Mouse (Mus musculus): Measurements from ENCODE around the gene Ubash3a. TPM values are rescaled to one million over a fixed set of nuclear protein-coding genes. Genes with fewer than 3 reads are reported as not detected.

Gene Ubash3a
- polyA plus RNA-seq, 1 experiment from 2014 or later: 0.23 TPM

DNA sequence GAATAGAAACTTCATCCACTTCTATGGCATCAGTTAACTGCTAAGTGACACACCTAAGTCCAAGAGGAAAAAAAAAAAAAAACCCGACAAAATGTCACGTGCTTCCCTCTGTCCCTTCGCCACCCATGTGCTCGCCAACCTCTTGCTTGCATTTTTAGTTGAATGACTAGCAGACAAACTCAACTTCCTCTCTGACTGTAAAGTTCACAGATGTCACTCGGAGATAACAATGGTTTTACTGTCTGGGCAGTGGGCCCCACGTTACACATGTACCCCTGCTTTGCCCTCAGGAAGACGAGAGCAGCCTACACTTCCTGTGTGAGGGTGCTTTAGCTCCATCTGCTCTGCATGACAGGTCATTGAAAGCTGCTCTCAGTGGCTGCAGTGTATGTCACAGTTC lies 16.2 kb downstream of the Ubash3a start:
- Histone ChIP-seq H3K9me3 (replicated peaks) (no peaks in the 10 kb centered on the region), H3K4me3 (replicated peaks) (no peak overlapping the region), H3K36me3 (no peaks in the 10 kb centered on the region), H3K27ac (no peak overlapping the region), H3K9ac (no peak overlapping the region), H3K4me1 (peaks cover 10% of the 10 kb centered on the region; the same call in 1 of the 2 replicates), H3K27me3 (no peaks in the 10 kb centered on the region), H3K4me2 (no peak overlapping the region)
- no peak for ATAC-seq (replicated peaks; ENCODE audit: low FRiP score)
- whole genome bisulfite sequencing: 52% methylated on average over 7 of the region's 7 CpGs

DNA sequence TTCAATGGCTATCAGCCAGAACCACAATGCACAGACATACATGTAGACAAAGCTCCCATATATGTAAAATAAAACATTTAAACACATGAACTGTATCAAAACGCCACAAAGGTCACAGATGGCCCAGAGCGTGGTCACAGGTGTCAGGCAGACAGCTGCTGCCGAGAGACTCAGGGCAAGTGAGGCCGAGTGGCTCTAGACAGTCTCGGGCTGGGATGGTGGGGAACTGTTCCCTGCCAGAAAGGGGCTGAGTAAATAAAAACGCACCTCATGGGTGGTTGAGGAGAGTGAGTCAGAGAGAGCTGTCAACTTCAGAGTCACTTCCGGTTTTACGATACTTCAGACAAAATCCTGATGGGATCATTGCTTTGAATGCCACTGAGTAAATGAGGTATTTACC lies 16.9 kb downstream of the Ubash3a start:
- H3K9ac ChIP-seq: no peak overlapping the region
- H3K36me3 ChIP-seq: no peaks in the 10 kb centered on the region
- 65% methylated on average over 8 of the region's 8 CpGs for WGBS
- peaks cover 10% of the 10 kb centered on the region; the same call in 1 of the 2 replicates for H3K4me1 ChIP-seq
- no peak overlapping the region for H3K4me3 ChIP-seq (replicated peaks)
- H3K27me3 ChIP-seq: no peaks in the 10 kb centered on the region
- H3K27ac ChIP-seq: no peak overlapping the region
- no peaks in the 10 kb centered on the region for H3K9me3 ChIP-seq (replicated peaks)
- no peak overlapping the region for H3K4me2 ChIP-seq
- ATAC-seq (replicated peaks; ENCODE audit: low FRiP score): no peak

DNA sequence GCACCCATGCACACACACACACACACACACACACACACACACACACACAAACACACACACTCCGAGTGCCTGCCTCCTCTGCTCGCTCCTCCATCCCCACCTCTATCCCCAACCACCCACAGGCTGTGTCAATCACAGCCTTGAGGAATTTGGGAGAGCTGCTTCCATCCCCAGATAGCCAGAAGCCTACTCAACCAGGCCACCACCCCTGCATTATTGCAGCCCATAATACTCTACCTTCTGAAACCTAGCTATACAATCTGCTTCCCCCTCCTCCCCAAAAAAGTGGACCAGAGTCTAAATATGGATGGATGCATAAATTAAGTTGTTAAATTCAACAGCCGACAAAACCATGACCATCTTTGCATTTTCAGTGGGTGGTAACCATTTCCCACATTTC lies 18.7 kb downstream of the Ubash3a start:
- Histone ChIP-seq H3K4me3 (replicated peaks) (no peak overlapping the region), H3K36me3 (no peaks in the 10 kb centered on the region), H3K9ac (no peak overlapping the region), H3K27me3 (no peaks in the 10 kb centered on the region), H3K27ac (no peak overlapping the region), H3K4me2 (no peak overlapping the region), H3K4me1 (peaks cover 10% of the 10 kb centered on the region; the same call in 1 of the 2 replicates), H3K9me3 (replicated peaks) (no peaks in the 10 kb centered on the region)
- 72% methylated on average over 3 of the region's 3 CpGs for WGBS
- no peak for ATAC-seq (replicated peaks; ENCODE audit: low FRiP score)

DNA sequence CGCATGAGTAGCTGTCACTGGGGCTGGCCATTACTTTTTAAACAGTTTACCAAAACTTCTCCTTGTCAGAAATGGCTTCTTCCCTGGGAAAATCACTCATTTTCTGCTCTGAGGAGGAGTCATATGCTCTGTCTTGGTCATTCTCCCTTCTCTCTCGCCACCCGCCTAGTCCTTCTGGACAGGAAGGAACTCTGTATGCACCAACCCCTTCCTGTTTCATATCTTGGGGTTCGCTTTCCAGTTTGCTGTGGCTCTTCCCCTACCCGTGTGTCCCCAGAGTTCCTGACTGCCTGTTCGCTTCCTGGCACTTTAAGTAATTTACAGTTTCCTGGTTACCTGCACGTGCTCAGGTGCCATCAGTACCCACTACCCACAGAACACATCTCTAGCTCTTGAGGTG lies 19.3 kb downstream of the Ubash3a start:
- Histone ChIP-seq H3K27me3 (no peaks in the 10 kb centered on the region), H3K4me3 (replicated peaks) (no peak overlapping the region), H3K9ac (no peak overlapping the region), H3K4me1 (peaks cover 6% of the 10 kb centered on the region; the same call in 1 of the 2 replicates), H3K27ac (no peak overlapping the region), H3K4me2 (no peak overlapping the region), H3K36me3 (no peaks in the 10 kb centered on the region), H3K9me3 (replicated peaks) (no peaks in the 10 kb centered on the region)
- ATAC-seq (replicated peaks; ENCODE audit: low FRiP score): no peak
- WGBS: 81% methylated on average over 7 of the region's 7 CpGs

DNA sequence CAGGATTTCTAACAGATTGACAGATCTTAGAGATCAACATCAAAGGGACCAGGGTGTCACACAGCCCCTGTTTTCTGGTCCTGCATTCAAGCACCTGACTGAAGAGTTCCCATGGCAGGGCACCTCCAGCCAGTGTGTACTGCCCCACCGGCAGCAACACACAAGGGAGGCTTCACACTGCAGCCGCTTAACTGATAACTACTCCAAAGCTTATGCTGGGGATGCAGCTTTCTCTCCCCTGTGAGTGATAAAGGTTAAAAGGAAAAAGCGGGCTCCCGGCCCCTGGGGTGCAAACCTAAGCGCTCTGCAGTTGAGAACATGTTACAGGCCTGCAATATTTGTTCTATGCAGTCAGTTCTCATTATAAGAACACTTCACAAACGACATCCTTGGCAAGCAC lies 24.1 kb downstream of the Ubash3a start:
- Histone ChIP-seq H3K36me3 (no peaks in the 10 kb centered on the region), H3K4me1 (no peaks in the 10 kb centered on the region), H3K27me3 (no peaks in the 10 kb centered on the region), H3K9ac (no peak overlapping the region), H3K9me3 (replicated peaks) (no peaks in the 10 kb centered on the region), H3K4me3 (replicated peaks) (no peak overlapping the region), H3K4me2 (no peak overlapping the region), H3K27ac (no peak overlapping the region)
- no peak for ATAC-seq (replicated peaks; ENCODE audit: low FRiP score)
- 65% methylated on average over 6 of the region's 6 CpGs for WGBS

DNA sequence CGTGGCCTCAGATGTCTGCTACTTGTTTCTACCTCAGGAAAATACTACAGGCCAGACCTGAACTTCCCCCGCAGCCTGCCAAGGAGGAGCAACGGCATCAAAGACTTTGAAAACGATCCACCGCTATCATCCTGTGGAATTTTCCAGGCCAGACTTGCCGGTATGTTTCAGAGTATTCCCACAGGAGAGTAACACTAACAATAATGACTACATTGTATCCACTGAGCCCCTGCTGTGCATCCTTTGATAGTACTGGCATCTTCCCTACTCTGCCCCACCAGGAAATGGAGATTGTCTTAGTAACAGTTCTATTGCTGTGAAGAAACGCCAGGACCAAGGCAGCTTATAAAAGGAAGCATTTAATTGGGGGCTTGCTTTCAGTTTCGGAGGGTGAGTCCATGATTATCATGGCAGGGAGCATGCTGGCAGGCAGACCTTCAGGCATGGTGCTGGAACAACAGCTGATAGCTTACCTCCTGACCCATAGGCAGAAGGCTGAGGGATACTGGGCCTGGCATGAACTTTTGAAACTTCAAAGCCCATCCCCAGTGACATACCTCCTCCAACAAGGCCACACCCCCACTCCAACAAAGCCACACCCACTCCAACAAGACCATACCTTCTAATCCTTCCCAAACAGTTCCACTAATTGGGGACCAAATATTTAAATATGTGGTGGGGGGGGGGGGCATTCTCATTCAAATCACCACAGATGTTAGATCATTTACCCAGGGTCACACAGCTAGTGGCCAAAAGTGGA lies 24.8 kb downstream of the Ubash3a start:
- 51% methylated on average over 8 of the region's 8 CpGs for WGBS
- no peak overlapping the region for H3K4me3 ChIP-seq (replicated peaks)
- H3K9me3 ChIP-seq (replicated peaks): no peaks in the 10 kb centered on the region
- H3K27me3 ChIP-seq: no peaks in the 10 kb centered on the region
- H3K9ac ChIP-seq: no peak overlapping the region
- no peaks in the 10 kb centered on the region for H3K4me1 ChIP-seq
- no peak overlapping the region for H3K27ac ChIP-seq
- H3K4me2 ChIP-seq: no peak overlapping the region
- ATAC-seq (replicated peaks; ENCODE audit: low FRiP score): no peak
- no peaks in the 10 kb centered on the region for H3K36me3 ChIP-seq

DNA sequence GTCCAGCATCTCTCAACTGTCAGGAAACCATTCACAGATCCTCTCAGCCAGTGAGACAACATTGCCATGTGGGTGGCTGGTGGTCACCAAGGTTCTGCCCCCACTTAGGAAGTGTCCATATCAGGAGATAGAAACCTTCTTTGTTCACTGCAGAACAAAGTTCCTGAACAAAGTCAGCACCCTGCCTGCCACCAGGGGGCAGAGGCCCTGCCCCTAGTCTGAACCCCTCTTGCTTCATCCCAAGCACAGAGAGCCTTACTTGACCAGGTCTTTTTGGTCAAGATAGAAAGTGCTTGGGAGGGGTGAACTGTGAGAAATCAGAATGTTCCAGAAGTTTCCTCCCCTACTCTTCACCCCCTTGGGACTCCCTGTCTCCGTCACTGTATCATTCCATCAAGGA lies 28.2 kb downstream of the Ubash3a start:
- Histone ChIP-seq H3K27ac (no peak overlapping the region), H3K9ac (no peak overlapping the region), H3K36me3 (no peaks in the 10 kb centered on the region), H3K4me1 (no peaks in the 10 kb centered on the region), H3K4me2 (no peak overlapping the region), H3K9me3 (replicated peaks) (no peaks in the 10 kb centered on the region), H3K4me3 (replicated peaks) (no peak overlapping the region), H3K27me3 (no peaks in the 10 kb centered on the region)
- WGBS: 92% methylated on average over 1 of the region's 1 CpGs
- ATAC-seq (replicated peaks; ENCODE audit: low FRiP score): no peak

DNA sequence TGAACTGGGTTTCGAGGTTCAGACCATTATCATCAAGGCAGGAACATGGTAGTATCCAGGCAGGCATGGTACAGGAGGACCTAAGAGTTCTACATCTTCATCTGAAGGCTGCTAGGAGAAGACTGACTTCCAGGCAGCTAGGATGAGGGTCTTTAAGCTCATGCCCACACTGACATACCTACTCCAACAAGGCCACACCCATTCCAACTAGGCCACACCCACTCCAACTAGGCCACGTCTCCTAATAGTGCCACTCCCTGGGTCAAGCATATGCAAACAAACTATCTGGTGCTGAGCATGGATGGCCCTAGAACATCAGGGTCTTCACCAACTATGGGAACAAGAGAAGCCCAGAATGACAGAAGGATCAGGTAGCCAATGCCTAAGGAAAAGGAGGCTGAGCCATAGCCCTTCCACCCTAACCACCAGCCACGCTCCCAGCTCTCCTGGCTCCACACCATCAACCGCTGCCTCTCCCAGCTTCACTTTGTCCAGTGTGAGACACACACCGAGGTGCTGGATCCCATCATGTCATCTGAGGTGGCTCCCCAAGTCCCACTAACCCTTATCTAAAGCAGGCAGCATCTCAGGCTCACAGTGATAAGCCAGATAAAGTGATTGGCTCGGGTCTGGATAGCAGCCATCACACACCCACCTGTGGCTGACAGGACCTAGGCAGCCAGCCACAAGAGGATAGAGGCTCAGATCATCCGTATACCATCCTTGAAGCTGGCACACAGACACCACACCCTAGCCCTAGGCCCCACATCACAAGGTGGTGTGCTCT lies 30.8 kb downstream of the Ubash3a start:
- H3K9ac ChIP-seq: no peak overlapping the region
- no peak overlapping the region for H3K4me3 ChIP-seq (replicated peaks)
- H3K9me3 ChIP-seq (replicated peaks): no peaks in the 10 kb centered on the region
- no peak overlapping the region for H3K27ac ChIP-seq
- no peaks in the 10 kb centered on the region for H3K27me3 ChIP-seq
- WGBS: 84% methylated on average over 7 of the region's 7 CpGs
- no peaks in the 10 kb centered on the region for H3K4me1 ChIP-seq
- no peaks in the 10 kb centered on the region for H3K36me3 ChIP-seq
- H3K4me2 ChIP-seq: no peak overlapping the region
- ATAC-seq (replicated peaks; ENCODE audit: low FRiP score): no peak

DNA sequence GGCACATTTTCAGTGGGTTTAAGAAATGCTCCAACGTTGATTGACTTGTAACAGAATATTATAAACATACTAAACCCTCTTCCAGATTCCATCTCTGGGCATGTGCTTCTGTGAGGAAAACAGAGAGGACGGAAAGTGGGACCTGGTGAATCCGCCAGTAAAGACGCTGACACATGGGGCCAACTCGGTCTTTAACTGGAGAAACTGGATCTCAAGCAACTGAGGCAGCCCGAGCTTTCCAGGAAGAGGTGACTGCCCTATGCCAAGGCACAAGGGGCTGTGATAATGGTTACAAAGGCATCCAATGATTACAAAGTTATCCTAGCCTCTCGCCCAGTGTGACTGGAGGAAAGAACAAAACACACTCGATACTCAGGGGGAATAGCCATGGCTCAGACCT lies 33.5 kb downstream of the Ubash3a start:
- Histone ChIP-seq H3K27me3 (no peaks in the 10 kb centered on the region), H3K27ac (no peak overlapping the region), H3K4me1 (no peaks in the 10 kb centered on the region), H3K9me3 (replicated peaks) (no peaks in the 10 kb centered on the region), H3K4me2 (no peak overlapping the region), H3K9ac (no peak overlapping the region), H3K4me3 (replicated peaks) (no peak overlapping the region), H3K36me3 (no peaks in the 10 kb centered on the region)
- ATAC-seq (replicated peaks; ENCODE audit: low FRiP score): no peak
- 87% methylated on average over 8 of the region's 8 CpGs for WGBS

DNA sequence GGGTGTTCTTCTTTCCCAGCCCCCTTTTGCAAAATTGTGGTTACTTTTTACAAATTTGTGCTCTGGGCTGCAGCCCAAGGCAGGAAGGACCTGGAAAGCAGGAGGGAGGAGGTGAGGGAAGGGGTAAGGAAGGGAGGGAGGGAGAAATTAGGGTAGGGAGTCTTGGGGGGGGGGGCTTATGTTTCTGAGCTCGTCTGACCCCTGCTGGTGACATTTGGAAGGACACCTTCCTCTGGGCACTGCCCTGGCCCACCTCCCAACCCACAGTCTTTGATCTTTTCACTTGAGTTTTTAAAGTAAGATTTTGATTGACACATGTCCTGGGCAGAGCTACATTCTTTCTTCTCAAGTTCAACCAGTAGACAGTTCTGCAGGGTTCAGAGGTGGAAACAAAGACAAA lies 35.1 kb downstream of the Ubash3a start:
- no peak for ATAC-seq (replicated peaks; ENCODE audit: low FRiP score)
- no peak overlapping the region for H3K9ac ChIP-seq
- no peaks in the 10 kb centered on the region for H3K4me1 ChIP-seq
- no peak overlapping the region for H3K4me2 ChIP-seq
- 0% methylated on average over 1 of the region's 1 CpGs for WGBS
- no peaks in the 10 kb centered on the region for H3K9me3 ChIP-seq (replicated peaks)
- H3K36me3 ChIP-seq: no peaks in the 10 kb centered on the region
- no peaks in the 10 kb centered on the region for H3K27me3 ChIP-seq
- no peak overlapping the region for H3K4me3 ChIP-seq (replicated peaks)
- H3K27ac ChIP-seq: no peak overlapping the region

DNA sequence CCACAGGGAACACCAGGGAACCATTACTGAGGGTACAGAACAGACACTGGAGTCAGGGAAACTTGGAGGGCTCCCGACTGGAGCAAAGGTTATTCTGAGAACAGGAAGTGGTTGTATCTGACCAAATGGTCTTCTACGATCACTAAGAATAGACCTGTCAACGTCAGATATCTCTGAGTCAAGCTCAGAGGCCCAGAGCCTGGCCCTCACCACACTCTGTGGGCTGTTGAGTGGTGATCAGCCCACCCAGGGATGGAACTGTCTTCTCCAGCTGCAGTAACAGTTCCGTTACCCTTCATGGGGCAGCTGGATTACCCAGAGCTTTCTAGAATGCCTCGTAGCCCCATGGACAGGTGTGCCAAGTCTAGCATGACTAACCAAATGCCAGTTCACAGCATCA lies 37.6 kb downstream of the Ubash3a start:
- Histone ChIP-seq H3K4me2 (no peak overlapping the region), H3K9me3 (replicated peaks) (no peaks in the 10 kb centered on the region), H3K36me3 (no peaks in the 10 kb centered on the region), H3K4me1 (no peaks in the 10 kb centered on the region), H3K27me3 (no peaks in the 10 kb centered on the region), H3K9ac (no peak overlapping the region), H3K27ac (no peak overlapping the region), H3K4me3 (replicated peaks) (no peak overlapping the region)
- WGBS: 69% methylated on average over 5 of the region's 5 CpGs
- ATAC-seq (replicated peaks; ENCODE audit: low FRiP score): no peak

DNA sequence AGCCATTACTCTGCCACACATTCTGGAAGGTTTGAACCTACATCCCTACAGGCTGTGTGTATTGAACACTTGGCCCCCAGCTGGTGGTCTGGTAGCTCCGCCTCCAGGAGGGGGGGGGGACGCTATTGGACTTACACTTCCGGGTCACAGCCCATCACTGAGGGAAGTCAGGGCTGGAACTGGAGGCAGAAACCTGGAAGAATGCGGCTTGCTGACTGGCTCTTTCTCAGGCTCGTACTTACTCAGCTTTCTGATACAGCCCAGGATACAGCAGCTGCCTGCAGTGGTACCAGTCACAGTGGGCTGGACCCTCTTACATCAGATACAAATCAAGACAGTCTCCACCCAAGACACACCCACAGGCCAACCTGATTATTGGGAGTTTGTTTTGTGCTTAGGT lies 39.5 kb downstream of the Ubash3a start:
- ATAC-seq (replicated peaks; ENCODE audit: low FRiP score): no peak
- Histone ChIP-seq H3K9ac (no peak overlapping the region), H3K27me3 (no peaks in the 10 kb centered on the region), H3K36me3 (no peaks in the 10 kb centered on the region), H3K4me2 (no peak overlapping the region), H3K9me3 (replicated peaks) (no peaks in the 10 kb centered on the region), H3K27ac (no peak overlapping the region), H3K4me1 (no peaks in the 10 kb centered on the region), H3K4me3 (replicated peaks) (no peak overlapping the region)
- WGBS: 41% methylated on average over 5 of the region's 5 CpGs

Data from kidney, embryonic 15.5 days (tissue).